Mouse (Mus musculus): ENCODE results near the gene Fam186b.
A peak's percentile ranks its signal among the peaks of the same experiment; 100 is the strongest.

Fam186b gene

GRCm38 (mm10) chr15:99320168-99320674 lies 24.5 kb upstream of the Fam186b start:
- no peak for DNase-seq (ENCODE audit: low read depth, low spot score)

GRCm38 (mm10) chr15:99319411-99319871 lies 23.8 kb upstream of the Fam186b start:
- DNase-seq (ENCODE audit: low read depth, low spot score) = no peak

- DNase-seq (ENCODE audit: low read depth, low spot score) = no peak
Measured at GRCm38 (mm10) chr15:99318861-99319410, 23.2 kb upstream of the Fam186b start.

DNA sequence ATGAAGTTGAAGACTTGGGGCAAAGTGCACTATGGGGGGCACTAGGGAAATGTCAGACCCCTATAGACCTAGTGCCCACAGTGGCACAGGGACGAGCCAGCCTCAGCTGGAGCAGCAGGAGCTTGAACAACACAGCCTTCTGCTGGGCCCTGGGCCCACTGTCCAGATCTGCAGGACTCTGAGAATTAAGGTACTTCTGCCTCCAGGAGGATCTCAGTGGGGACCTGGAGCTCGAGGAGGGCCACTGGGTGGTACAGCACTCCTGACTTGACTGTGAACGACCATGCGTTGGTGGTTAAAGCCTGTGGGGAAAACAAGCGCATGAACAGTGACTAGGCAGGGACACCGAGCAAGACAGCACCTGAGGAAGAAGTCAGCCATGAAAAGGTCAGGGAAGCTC lies 22.4 kb upstream of the Fam186b start:
- DNase-seq (ENCODE audit: low read depth, low spot score) = no peak

GRCm38 (mm10) chr15:99317267-99317651 lies 21.6 kb upstream of the Fam186b start:
- DNase-seq (ENCODE audit: low read depth, low spot score) = no peak

DNA sequence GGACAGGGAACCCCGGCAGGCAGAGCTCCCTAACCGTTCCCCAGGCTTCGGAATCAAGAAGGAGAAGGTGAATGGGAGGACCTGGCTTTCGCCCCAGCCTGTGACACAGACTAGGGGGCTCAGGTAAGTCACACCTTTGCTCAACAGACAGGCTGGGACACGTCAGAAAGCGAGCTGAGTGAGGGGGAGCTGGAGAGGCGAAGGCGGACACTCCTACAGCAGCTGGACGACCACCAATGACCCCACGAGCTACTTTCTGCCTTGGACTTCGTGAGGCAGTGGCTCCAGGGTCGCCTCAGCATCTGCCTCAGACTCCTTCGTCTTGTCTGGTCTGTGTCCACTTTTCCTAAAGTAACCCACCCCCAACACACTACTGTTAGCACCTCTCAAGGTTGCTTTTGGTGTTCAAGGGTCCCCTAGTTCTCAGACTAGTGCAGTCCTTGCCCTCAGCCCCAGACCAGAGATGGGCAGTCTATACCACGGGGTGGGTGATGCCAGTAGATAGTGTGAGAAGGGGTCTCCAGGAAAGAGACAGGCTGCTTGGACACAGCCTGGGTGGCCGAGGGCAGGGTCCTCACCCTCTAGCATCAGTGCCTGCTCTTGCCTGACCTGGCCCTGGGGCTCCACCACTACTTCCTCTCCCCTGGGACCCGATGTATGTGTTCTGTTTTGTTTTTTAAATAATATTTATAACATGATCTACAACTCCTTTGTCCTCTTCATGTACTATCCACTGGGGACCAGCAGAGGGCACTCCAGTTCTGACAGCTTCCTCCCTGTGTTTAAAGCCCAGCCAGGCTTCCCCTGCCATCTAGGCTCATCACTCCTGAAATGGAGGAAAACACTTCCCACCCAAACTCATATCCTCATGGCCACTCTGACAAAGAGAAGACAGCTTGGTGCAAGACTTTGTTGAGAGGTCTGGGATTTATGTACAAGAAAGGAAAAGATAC lies 20.9 kb upstream of the Fam186b start:
- DNase-seq (ENCODE audit: low read depth, low spot score) = peak; percentile 48

DNA sequence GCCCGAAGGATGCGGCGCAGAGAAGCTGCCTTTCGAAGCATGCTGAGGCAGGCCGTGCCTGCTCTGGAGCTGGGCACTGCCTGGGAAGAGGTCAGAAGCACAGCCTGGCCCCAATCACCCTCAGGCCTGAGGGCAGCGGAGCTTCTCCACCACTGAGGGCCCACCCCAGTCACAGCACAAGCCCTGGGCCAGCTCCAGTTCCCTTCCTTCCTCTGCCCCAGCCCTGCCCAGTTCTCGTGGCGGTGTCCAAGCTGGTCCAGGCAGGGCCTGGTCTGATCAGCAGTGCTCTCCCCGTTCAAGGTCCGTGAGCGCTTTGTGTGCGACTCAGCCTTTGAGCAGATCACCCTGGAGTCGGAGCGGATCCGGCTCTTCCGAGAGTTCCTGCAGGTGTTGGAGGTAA lies 19.2 kb upstream of the Fam186b start:
- DNase-seq (ENCODE audit: low read depth, low spot score) = no peak

GRCm38 (mm10) chr15:99310617-99311016 lies 14.9 kb upstream of the Fam186b start:
- DNase-seq (ENCODE audit: low read depth, low spot score) = no peak

DNA sequence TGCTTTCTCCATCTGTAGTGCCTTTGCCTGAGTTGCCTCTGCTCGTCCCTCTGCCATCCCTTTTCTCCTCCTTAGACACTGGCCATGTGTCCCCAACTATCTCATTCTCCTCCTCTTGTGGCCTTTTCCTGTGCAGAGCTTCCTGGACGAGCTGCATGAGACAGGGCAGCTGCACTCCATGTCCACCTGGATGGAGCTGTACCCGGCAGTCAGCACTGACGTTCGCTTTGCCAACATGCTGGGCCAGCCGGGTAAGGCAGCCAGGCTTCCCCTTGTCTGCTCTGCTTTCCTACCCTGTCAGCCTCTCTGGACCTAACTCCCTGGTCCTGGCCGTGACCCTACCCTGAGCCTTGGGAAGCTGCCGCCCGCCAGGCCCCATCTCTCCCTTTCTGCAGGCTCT lies 13.9 kb upstream of the Fam186b start:
- no peak for DNase-seq (ENCODE audit: low read depth, low spot score)

DNA sequence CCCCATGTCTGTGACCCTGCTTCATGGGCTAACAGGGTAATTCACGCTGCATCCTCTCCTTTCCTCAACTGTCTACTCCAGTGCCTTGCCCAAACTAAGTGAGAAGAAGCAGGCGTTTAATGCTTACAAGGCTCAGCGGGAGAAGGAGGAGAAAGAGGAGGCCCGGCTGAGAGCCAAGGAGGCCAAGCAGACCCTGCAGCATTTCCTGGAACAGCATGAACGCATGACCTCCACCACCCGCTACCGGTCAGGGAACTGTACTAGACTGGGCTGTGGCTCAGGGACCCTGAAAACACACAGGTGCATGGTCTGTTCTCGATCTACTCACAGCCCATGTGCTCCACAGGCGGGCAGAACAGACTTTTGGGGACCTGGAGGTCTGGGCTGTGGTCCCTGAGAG lies 11.8 kb upstream of the Fam186b start:
- DNase-seq (ENCODE audit: low read depth, low spot score) = no peak

- DNase-seq (ENCODE audit: low read depth, low spot score) = no peak
Measured at GRCm38 (mm10) chr15:99296213-99296612, 525 bp upstream of the Fam186b start.

DNA sequence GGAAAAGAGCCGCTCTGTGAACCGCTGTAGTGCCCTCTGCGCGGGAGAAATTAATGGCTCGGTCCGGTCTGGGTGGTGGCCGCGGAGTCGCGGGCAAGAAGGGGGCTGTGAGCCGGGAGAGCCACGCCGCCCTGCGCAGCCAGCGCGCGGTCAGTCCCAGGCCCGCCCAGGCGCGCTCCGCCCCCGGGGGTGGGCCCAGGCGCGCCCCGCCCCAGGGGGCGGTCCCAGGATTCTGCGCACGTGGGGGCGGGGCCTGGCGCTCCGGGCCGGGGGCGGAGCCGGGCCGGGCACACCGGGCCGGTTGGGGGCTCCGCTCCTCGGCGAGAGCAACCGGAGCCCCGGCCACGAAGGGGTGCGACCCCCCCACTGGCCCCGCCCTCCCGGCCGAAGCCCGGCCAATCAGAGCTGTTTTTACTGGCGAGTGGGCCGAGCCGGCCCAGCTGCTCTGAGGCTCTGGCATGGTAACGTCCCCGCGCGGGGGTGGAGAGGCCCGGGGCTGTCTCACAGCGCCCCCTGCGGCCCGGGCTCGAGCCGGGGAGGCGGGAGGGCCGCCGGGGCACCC lies 794 bp downstream of the Fam186b start, which contains the start of gene Prpf40b:
Gene Prpf40b, plus strand, starts transcription at position 275 of the 562 bp plus-strand sequence.
- peak; percentile 77 for DNase-seq (ENCODE audit: low read depth, low spot score)

DNA sequence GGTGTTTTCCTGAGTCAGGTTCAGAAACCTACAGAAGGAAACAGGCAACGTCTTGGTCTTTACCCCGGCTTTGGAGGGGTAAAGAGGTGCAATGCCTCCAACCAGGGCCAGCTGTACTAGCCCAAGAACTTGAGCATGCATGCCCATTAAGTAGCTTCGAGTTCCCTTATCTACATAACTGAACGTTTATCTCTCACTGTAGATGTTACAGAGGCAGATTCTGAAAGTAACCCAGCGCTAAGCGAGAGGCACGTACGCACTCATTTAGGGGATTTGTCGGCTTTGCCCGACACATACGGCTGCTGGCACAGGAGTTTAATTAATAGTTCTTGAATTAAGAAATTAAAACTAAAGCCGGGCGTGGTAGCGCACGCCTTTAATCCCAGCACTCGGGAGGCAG lies 1.4 kb downstream of the Fam186b start:
- DNase-seq (ENCODE audit: low read depth, low spot score) = no peak

DNA sequence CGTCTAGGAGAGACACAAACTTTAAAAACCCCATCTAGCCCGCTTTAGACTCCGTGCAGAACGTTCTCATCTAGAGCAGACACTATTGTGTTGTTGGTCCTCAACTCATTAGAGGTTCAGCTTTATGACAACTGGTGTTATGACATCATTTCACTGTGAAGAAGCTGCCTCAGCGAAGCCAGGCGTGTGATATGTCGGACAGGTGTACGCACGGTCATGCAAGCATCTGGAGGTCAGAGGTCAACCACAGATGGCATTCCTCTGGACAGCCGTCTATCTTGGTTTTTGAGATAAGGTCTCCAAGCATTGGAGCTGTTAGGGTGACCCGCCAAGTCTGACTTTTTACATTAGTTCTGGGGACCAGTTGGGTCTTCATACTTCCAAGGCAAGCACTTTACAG lies 5.1 kb downstream of the Fam186b start:
- no peak for DNase-seq (ENCODE audit: low read depth, low spot score)

GRCm38 (mm10) chr15:99285189-99285535 lies 10.5 kb downstream of the Fam186b start:
- DNase-seq (ENCODE audit: low read depth, low spot score) = no peak

DNA sequence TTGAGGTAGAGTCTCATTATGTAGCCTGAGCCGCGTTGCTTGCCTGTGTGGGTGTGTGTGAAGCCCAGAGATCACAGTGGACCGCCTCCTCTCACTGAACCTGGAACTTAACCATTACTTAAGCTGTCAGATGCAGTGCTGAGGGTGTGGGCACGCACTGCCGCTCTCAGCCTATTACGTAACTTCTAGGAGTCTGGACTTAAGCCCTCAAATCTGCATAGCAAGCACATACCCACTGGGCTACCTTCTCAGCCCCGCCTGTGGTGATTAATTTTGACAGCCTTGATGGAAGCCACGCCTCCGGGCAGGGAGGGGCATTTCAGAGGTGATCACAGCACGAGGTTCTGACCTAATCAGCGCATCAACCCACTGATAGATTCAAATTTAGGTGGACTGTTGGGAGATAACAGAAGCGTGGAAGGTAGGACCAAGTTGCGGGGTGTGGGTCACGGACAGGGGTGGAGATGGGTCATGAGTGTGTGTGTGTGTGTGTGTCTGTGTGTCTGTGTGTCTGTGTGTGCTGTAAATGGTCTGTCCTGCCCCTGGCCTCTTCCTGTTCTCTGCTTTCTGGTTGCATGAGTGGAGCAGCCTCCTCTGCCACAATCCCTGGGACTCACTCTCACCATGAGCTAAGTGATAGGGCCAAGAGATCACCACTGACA lies 11.0 kb downstream of the Fam186b start:
- DNase-seq (ENCODE audit: low read depth, low spot score) = no peak

- DNase-seq (ENCODE audit: low read depth, low spot score) = no peak
Measured at GRCm38 (mm10) chr15:99283456-99283855, 12.2 kb downstream of the Fam186b start.

- no peak for DNase-seq (ENCODE audit: low read depth, low spot score)
Measured at GRCm38 (mm10) chr15:99278271-99278670, 17.4 kb downstream of the Fam186b start.

- no peak for DNase-seq (ENCODE audit: low read depth, low spot score)
Measured at GRCm38 (mm10) chr15:99276095-99276494, 19.6 kb downstream of the Fam186b start.

- DNase-seq (ENCODE audit: low read depth, low spot score) = peak; percentile 72
Measured at GRCm38 (mm10) chr15:99265679-99266078, 30.0 kb downstream of the Fam186b start.

DNA sequence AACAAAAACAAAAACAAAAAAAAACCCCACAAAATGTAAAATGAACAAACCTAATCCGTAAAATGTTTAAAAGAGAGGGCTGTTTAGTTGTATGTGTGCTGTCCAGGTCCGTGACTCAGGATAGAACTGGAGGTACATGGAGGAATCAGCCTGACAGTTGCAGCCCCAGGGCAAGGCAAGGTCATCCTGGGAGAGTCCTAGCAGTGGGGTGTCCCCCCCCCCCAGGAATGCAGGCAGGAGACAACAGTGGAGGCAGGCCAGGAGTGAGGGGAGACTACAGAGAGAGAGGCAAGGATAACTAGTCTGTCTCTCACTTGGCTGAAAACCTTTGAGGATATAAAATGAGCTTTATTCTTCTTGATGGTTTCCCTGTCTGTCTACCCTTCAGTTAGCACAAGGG lies 31.3 kb downstream of the Fam186b start:
- no peak for DNase-seq (ENCODE audit: low read depth, low spot score)

- DNase-seq (ENCODE audit: low read depth, low spot score) = peak; percentile 50
Measured at GRCm38 (mm10) chr15:99262702-99263101, 33.0 kb downstream of the Fam186b start.

Data from telencephalon, adult 2 months (tissue).